Mouse (Mus musculus) cortical plate, adult 2 months (tissue): ENCODE measurements around the gene Shisal1.

Experiments
- CTCF ChIP-seq: fragments of 200-500 bp; IDR thresholded peaks from 2 replicates; pipeline ENCODE4 v1.5.1; 2011; ENCODE audit warnings: mild to moderate bottlenecking, control low read depth, low read length; ENCODE audit not compliant: insufficient read depth; ENCODE audit errors: extremely low read depth
- POLR2A ChIP-seq: fragments of 200-500 bp; IDR thresholded peaks from 2 replicates; pipeline ENCODE4 v1.6.1; 2011; ENCODE audit warnings: mild to moderate bottlenecking, low read length, control low read depth; ENCODE audit not compliant: insufficient read depth; ENCODE audit errors: extremely low read depth

GRCm38 (mm10) chr15:84469391-84469790, 22.5 kb upstream of the Shisal1 start:
- TF ChIP-seq CTCF (no peak), POLR2A (no peak)
